Mouse (Mus musculus) G1E (cell line): ENCODE results near the gene Fbxo5.

Experiments
- CTCF ChIP-seq: IDR thresholded peaks from 2 replicates; pipeline ENCODE4 v1.5.1; 2012; ENCODE audit warnings: low read depth, low read length, inconsistent platforms, mixed read lengths
- GATA1 ChIP-seq: IDR thresholded peaks from 2 replicates; pipeline ENCODE4 v1.6.1; 2012; ENCODE audit warnings: borderline replicate concordance, low read length, inconsistent platforms, mixed read lengths
- GATA2 ChIP-seq: IDR thresholded peaks from 2 replicates; pipeline ENCODE4 v1.6.1; 2012; ENCODE audit warnings: low read depth, low read length, inconsistent platforms, borderline replicate concordance
- POLR2AphosphoS5 ChIP-seq: IDR thresholded peaks from 2 replicates; pipeline ENCODE4 v1.6.1; 2012; ENCODE audit warnings: low read depth, low read length, inconsistent platforms; ENCODE audit not compliant: insufficient replicate concordance
- TAL1 ChIP-seq: conservative IDR thresholded peaks from 2 replicates; pipeline ENCODE4 v1.6.1; 2012; ENCODE audit warnings: low read depth, low read length, inconsistent platforms, mixed read lengths

DNA sequence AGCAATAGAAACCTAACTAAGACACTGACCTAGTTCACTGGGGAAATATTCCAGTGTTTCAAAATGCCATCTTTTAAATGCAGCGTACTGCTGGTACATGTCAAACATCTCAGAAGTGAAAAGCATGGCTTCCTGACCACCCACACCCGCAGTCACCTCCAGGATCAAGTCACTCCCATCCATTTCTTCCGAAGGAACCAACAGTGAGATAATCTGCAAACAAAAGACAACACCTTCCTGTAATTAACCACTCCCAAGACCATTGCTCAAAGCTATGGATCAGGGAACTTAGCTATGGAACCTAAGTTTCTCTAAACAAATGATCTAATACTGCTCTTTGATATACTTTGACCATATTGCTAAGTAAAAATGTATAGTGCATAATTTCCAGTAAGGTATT lies 13.4 kb upstream of the Fbxo5 start:
- no peak for TF ChIP-seq POLR2AphosphoS5
- TF ChIP-seq CTCF, result no peak
- no peak for TF ChIP-seq TAL1
- TF ChIP-seq GATA1, result no peak
- TF ChIP-seq GATA2, result no peak
